Mouse (Mus musculus) megakaryocyte, embryonic 14.5 days (primary cell): ENCODE measurements around the gene Tex9. TPM values are rescaled to one million over a fixed set of nuclear protein-coding genes. Genes with fewer than 3 reads are reported as not detected.
A peak's percentile ranks its signal among the peaks of the same experiment; 100 is the strongest.

Experiments used
- H3K27me3 ChIP-seq: replicated peaks from 2 replicates; pipeline ENCODE3; 2012; ENCODE audit warnings: inconsistent platforms
- H3K36me3 ChIP-seq: replicated peaks from 2 replicates; pipeline ENCODE3; 2012; ENCODE audit warnings: low read length, inconsistent platforms, mixed read lengths
- H3K4me1 ChIP-seq: 2 replicates; pipeline ENCODE4 v1.6.1; 2012; ENCODE audit warnings: inconsistent platforms
- H3K4me3 ChIP-seq: replicated peaks from 2 replicates; pipeline ENCODE3; 2012; ENCODE audit warnings: moderate library complexity, mild to moderate bottlenecking, inconsistent platforms
- H3K9me3 ChIP-seq: 2 replicates; pipeline ENCODE4 v1.6.1; 2012; ENCODE audit warnings: inconsistent platforms
- FLI1 ChIP-seq: IDR thresholded peaks from 2 replicates; pipeline ENCODE4 v1.6.1; 2012; ENCODE audit warnings: low read length, inconsistent platforms, mixed read lengths
- GATA1 ChIP-seq: IDR thresholded peaks from 3 replicates; pipeline ENCODE4 v1.6.1; 2012; ENCODE audit warnings: mixed read lengths, low read length, inconsistent platforms, borderline replicate concordance
- polyA plus RNA-seq: library from polyadenylated mRNA; stranded (reverse); fragments of >175 nt; gene quantifications from 2 replicates; pipeline ENCODE4 v1.2.3, GENCODE M21; 2012; ENCODE audit warnings: low replicate concordance; ENCODE audit not compliant: insufficient read depth

The Tex9 gene
- polyA plus RNA-seq, 1 experiment, result 4.8 TPM

DNA sequence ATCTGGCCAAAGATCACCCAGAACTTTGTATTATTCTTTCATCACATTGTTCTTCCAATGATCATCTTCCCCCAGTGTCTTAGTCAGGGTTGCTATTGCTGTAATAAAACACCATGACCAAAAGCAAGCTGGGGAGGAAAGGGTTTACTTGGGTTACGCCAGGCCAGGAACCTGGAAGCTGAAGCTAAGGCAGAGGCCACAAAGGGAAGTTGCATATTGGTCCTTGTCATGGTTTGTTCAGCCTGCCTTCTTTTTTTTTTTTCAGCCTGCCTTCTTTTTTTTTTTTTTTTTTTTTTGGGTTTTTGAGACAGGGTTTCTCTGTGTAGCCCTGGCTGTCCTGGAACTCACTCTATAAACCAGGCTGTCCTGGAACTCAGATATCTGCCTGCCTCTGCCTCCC lies 34.1 kb upstream of the Tex9 start:
- TF ChIP-seq GATA1, result no peak
- TF ChIP-seq FLI1, result no peak
- H3K36me3 ChIP-seq, result no peaks in the 10 kb centered on the region
- no peaks in the 10 kb centered on the region for H3K27me3 ChIP-seq
- H3K4me3 ChIP-seq, result no peak overlapping the region
- peaks cover 19% of the 10 kb centered on the region for H3K4me1 ChIP-seq
- H3K9me3 ChIP-seq, result no peaks in the 10 kb centered on the region

GRCm38 (mm10) chr9:72520849-72521248 lies 28.8 kb upstream of the Tex9 start:
- H3K9me3 ChIP-seq, result no peaks in the 10 kb centered on the region
- no peaks in the 10 kb centered on the region for H3K36me3 ChIP-seq
- TF ChIP-seq FLI1 (no peak), GATA1 (no peak)
- no peaks in the 10 kb centered on the region for H3K27me3 ChIP-seq
- peaks cover 9% of the 10 kb centered on the region for H3K4me1 ChIP-seq
- no peak overlapping the region for H3K4me3 ChIP-seq

DNA sequence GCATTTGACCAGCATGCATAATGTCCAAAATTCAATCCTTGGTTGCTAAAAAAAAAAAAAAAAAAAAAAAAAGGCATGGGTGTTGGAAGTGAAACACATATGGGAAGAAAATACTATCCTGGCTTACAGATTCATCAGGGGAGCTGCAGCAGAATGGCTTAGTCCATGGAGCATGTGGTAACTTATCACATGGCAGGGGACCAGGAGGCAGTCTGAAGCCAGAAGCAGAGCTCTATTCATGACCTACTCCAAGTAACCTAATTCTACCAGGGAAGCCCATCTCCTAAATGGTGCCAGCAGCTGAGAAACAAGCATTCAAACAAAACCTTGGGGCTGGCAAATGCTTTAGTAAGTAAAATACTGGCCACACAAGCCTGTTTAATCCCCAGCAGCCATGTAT lies 27.2 kb upstream of the Tex9 start:
- TF ChIP-seq FLI1 (no peak), GATA1 (no peak)
- H3K9me3 ChIP-seq, result no peaks in the 10 kb centered on the region
- no peaks in the 10 kb centered on the region for H3K27me3 ChIP-seq
- H3K36me3 ChIP-seq, result no peaks in the 10 kb centered on the region
- H3K4me1 ChIP-seq, result peaks cover 9% of the 10 kb centered on the region; the same call in 1 of the 2 replicates
- no peak overlapping the region for H3K4me3 ChIP-seq

DNA sequence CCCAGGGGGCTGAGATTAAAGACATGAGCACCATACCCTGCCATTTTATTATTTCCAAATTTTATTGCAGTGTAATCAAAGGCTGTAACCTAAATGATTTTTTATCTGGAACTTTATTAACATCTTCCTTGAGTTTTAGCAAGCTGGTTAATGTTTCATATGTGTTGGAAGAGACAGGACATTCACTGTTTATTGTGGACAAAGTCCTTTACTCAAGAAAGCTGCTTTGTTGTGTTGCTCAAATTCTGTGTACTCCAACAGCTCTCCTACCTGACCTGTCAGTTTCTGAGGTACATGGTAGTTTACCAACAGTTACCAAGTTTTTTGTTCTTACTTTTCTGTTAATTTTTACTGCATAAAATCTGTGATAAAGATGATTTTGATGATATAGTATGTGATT lies 23.4 kb upstream of the Tex9 start:
- H3K4me3 ChIP-seq, result no peak overlapping the region
- no peaks in the 10 kb centered on the region for H3K27me3 ChIP-seq
- TF ChIP-seq GATA1 (no peak), FLI1 (no peak)
- no peaks in the 10 kb centered on the region for H3K9me3 ChIP-seq
- no peaks in the 10 kb centered on the region for H3K36me3 ChIP-seq
- peaks cover 5% of the 10 kb centered on the region; the same call in 1 of the 2 replicates for H3K4me1 ChIP-seq

GRCm38 (mm10) chr9:72512229-72512981 lies 20.4 kb upstream of the Tex9 start:
- no peaks in the 10 kb centered on the region for H3K27me3 ChIP-seq
- no peaks in the 10 kb centered on the region for H3K36me3 ChIP-seq
- no peak overlapping the region for H3K4me3 ChIP-seq
- TF ChIP-seq FLI1 (no peak), GATA1 (no peak)
- H3K4me1 ChIP-seq, result peaks cover 3% of the 10 kb centered on the region; the same call in 1 of the 2 replicates
- peaks cover 4% of the 10 kb centered on the region; the same call in 1 of the 2 replicates for H3K9me3 ChIP-seq

- TF ChIP-seq FLI1, result no peak
- Histone ChIP-seq H3K36me3 (no peaks in the 10 kb centered on the region), H3K4me3 (no peak overlapping the region), H3K9me3 (no peaks in the 10 kb centered on the region), H3K4me1 (peaks cover 19% of the 10 kb centered on the region), H3K27me3 (no peaks in the 10 kb centered on the region)
Observed at GRCm38 (mm10) chr9:72497171-72497570, 5.2 kb upstream of the Tex9 start.

- H3K4me3 ChIP-seq, result no peak overlapping the region
- TF ChIP-seq GATA1 (no peak), FLI1 (no peak)
- H3K4me1 ChIP-seq, result peaks cover 23% of the 10 kb centered on the region
- no peaks in the 10 kb centered on the region for H3K9me3 ChIP-seq
- H3K27me3 ChIP-seq, result no peaks in the 10 kb centered on the region
- H3K36me3 ChIP-seq, result no peaks in the 10 kb centered on the region
Observed at GRCm38 (mm10) chr9:72496691-72497090, 4.7 kb upstream of the Tex9 start.

GRCm38 (mm10) chr9:72493984-72494685 lies 2.1 kb upstream of the Tex9 start:
- Histone ChIP-seq H3K4me3 (no peak overlapping the region), H3K4me1 (peaks cover 40% of the 10 kb centered on the region), H3K36me3 (no peaks in the 10 kb centered on the region), H3K27me3 (no peaks in the 10 kb centered on the region), H3K9me3 (no peaks in the 10 kb centered on the region)
- TF ChIP-seq FLI1 (no peak), GATA1 (no peak)

DNA sequence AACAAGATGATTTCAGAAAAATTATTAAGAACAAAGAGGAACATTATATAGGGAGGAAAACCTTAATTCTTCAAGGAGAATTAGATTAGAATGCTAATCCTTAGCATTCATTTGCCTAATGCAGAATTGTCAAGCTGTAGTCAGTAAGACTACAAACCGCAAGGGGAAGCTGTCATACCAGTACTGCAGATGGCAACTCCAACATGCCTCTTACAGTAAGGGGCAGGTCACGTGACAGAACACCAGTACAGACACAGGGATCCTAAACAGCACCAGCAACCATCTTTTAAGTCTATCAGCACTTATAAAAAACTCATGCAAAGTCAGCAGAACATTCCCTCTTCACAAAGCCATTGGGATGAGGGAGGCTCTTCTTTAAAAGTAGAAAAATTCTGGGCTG lies 1.5 kb upstream of the Tex9 start:
- no peaks in the 10 kb centered on the region for H3K36me3 ChIP-seq
- no peak overlapping the region for H3K4me3 ChIP-seq
- no peaks in the 10 kb centered on the region for H3K9me3 ChIP-seq
- no peaks in the 10 kb centered on the region for H3K27me3 ChIP-seq
- peaks cover 46% of the 10 kb centered on the region for H3K4me1 ChIP-seq
- TF ChIP-seq FLI1 (no peak), GATA1 (no peak)

GRCm38 (mm10) chr9:72491559-72492193 lies 336 bp downstream of the Tex9 start:
- TF ChIP-seq FLI1 (no peak), GATA1 (no peak)
- Histone ChIP-seq H3K9me3 (no peaks in the 10 kb centered on the region), H3K36me3 (peaks cover 15% of the 10 kb centered on the region), H3K4me1 (peaks cover 57% of the 10 kb centered on the region), H3K27me3 (no peaks in the 10 kb centered on the region), H3K4me3 (peak overlapping the region; percentile 92)
